Mouse (Mus musculus) ES-E14 (cell line): ENCODE results near the gene Bid.

Experiments used
- CHD2 ChIP-seq: IDR thresholded peaks from 2 replicates; pipeline ENCODE4 v1.6.1; 2014; ENCODE audit warnings: mild to moderate bottlenecking, low read depth, low read length, inconsistent platforms
- HCFC1 ChIP-seq: IDR thresholded peaks from 2 replicates; pipeline ENCODE4 v1.6.1; 2012; ENCODE audit warnings: low read length, inconsistent platforms, borderline replicate concordance; ENCODE audit not compliant: insufficient read depth
- ZC3H11A ChIP-seq: IDR thresholded peaks from 2 replicates; pipeline ENCODE4 v1.6.1; 2012; ENCODE audit warnings: low read depth, mild to moderate bottlenecking, inconsistent platforms, low read length, borderline replicate concordance
- ZNF384 ChIP-seq: IDR thresholded peaks from 2 replicates; pipeline ENCODE4 v1.6.1; 2012; ENCODE audit warnings: low read depth, low read length, inconsistent platforms

DNA sequence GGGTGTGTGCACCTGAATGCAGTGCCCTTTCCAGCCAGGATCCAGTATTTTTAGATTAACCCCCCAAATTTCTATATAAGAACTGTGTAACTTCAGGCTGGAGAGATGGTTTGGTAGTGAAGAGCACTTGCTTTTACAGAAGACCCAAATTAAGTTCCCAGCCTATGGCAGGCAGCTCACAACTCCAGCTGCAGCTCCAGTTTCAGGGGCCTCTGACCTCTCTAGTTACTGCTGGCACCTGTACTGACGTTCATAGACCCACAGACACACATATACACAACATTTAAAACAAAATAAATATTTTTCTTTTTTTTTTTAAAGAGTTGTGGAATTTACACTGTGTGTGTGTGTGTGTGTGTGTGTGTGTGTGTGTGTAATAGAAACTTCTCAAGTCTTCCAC, 12.8 kb upstream of the Bid start:
- TF ChIP-seq ZC3H11A (no peak), ZNF384 (no peak), CHD2 (no peak), HCFC1 (no peak)
